Mouse (Mus musculus) natural killer cell, adult 2 months (primary cell): Measurements from ENCODE around the gene Cabin1.

Source experiments
- DNase-seq, 2 experiments: peaks; one replicate each; pipeline ENCODE4 v3.0.0; 2022; ENCODE audit warnings: low spot score in 2 of 2

Cabin1 gene

DNA sequence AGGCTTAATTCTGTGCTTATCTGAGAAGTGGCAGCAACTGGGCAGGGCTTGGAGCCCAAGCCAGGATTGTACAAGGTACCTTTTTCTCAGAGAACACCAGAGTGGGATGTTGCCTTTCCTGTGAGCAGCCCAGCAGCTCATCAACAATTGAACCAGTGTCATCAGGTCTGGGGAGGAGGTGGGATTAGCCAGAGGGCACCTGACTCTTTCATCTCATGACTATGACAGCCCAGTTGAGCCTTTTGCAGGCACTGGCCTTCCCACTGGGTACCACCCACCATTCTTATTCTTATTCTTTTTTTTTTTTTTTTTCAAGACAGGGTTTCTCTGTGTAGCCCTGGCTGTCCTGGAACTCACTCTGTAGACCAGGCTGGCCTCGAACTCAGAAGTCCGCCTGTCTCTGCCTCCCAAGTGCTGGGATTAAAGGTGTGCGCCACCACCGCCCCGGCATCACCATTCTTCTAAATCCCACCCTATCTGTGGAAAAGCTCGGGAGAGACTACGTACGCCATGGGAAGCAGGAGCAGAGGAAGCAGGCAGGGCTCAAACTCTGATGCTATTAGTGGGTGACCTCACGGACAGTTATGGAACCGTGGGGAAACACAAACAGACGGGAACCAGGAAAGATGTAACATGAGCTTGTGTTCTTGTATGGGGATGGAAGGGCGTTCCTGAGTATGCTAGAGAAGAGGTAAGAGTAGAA, 127.9 kb downstream of the Cabin1 start:
- no peak for DNase-seq

DNA sequence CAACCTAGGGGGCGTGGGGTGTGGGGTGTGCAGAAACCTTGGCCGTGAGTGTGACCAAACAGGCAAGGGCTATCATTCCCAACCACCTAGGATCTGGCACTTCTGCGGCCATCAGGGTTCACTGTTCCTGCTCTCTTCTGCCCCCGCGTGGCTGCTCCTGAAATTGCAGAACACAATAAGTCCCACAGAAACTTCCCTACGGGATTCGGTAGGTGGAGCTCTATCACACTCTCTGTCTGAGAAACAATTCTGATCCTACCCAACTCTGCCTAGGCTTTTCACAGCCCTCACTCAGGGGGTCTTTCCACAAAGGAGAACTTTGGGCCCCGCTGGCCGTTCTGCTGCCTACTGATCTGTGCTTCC, 128.5 kb downstream of the Cabin1 start:
- DNase-seq = peak; percentile 54 to 69

DNA sequence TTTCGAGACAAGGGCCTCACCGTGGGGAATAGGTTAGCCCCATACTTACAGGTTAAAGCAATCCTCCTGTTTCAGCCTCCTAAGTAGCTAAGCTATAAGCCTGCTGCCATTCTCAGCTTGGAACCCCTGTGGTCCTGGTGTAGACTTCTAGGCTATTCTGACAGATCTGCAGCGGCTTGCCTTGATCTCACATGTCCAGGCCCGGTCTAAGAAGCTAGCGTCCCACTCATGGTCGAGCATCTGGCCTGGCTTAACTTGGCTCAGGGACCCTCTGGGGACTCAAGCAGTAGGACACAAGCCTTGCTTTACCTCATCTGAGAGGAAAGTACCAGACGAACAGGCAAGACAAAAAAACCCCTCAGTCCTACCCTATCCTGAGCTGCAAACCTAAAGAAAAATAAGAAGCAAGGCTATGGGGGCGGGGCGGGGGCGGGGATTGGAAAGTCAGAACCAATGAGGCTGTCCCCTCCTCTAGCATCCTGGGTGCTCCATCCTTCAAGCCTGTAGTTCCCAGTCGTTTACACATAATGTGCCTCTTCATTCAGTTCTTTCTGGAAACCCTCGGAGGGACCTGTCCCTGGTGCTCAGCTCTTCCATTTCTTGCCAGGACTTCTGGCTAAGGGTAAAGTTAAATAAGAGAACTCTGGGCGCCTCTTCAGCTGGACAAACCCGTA, 129.0 kb downstream of the Cabin1 start:
- DNase-seq = no peak

DNA sequence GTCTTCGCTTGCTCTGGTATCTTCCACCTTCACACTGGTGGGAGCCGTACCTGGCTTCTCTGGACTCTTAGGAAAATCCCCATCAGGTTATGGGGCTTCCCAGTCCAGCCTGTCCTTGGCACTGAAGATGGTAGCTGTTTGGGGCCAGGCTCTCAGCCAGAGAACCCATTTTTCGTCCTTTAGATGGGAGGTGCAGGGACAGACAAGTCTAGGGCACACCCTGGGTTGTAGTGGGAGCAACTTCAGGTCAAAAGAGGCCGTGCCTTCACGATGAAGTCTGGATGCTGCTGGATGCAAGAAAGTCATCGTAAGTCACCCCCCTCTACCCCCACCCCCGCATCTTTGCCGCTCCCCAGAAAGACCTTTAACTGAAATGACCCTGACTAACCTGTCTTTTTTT, 129.5 kb downstream of the Cabin1 start:
- no peak for DNase-seq

DNA sequence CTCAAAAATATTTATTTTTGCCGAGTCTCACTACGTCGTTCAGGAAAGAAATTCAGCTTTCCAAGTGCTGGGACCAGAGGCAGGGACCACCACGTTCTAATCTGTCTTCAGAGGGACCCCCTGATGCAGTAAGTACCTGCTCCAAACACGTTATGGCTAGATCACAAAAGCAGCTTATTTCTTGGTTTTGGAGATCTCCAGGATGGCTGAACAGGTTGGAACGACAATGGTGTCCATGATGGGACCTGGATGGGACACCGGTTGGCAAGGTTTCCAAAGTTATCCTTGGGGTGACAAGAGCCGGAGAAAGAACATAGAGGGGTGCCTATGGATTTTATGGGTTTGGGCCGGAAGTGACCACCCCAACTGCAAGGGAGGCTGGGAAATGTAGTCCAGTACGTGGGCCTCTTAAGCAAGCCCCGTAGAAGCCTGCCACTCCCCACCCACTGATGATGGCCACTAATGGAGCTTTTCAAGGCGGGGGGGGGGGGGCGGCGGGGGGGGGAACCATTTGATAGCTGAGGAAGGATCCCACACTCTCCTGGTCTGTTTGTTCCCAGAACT, 130.5 kb downstream of the Cabin1 start:
- DNase-seq = no peak

DNA sequence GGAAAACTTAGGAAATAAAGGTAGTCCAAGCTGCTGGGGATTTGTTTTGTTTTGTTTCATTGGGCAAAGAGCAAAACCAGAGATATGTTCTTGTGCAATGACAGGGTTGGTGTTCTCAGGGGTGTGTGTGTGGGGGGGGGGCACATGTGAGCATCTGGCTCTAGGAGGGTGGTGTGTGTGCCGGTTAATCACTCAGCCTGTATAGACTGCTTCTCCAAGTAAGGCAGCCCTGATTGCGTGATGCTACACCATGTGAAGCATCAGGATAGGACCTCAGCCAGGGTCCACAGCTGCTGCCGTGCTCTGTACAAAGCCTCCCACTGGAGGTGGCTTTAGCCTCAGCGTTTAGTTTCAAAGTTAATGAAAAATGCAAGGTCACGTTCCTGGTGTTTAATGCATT, 131.1 kb downstream of the Cabin1 start:
- no peak for DNase-seq

DNA sequence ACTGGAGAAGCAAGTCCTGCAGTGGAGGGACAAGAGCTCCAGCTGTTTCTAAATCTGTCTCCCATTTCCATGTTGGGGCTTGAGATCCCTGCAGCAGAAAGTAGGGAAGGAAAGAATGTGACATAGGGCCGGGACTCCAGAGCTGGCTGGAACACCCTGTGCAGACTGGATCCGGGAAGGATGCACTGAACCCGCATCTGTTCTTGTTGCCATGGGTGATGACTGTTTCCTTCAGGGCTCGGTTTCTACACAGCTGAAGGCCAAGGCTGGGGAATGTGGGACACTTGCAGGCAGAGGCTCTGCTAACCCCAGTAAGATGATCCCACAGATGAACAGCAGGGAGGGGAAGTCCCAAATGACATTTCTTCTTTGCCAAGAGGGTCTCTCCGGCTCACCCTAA, 131.5 kb downstream of the Cabin1 start:
- no peak for DNase-seq

DNA sequence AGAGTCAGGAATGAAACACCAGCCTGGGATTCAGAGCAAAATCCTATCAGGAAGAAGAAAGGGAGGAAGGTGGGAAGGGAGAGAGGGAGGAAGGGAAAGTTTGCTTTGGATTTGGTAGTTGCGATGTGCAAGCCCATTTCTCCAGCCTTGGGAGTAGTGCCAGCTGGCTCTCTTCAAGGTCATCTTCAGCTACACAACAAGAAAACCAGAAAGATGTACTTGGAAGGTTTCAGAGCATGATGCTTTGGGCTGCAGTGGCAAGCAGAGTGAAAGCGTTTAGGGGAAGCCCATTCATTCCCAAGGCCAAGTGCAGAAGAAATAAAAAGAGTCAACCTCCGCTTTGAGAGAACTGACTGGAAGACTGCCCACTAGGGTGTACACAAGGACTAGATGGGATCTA, 136.7 kb downstream of the Cabin1 start:
- no peak for DNase-seq

DNA sequence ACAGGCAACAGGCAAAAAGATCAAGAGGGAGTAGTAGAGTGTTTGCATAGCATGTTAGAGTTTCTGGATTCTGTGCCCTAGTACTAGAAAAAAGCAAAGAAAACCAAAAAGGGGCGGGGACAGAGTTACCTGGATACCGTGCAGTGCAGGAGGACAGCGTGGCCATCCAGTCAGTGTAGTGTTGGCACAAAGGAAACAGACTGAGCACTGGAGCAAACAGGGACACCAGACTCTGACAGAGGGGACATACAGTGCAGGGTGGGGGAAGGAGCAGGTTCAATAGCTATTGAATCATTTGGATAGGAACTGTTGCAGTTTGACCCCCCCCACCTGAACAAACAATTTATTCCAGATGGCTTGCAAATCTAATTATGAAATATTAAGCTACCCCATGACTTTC, 137.2 kb downstream of the Cabin1 start:
- DNase-seq = no peak

DNA sequence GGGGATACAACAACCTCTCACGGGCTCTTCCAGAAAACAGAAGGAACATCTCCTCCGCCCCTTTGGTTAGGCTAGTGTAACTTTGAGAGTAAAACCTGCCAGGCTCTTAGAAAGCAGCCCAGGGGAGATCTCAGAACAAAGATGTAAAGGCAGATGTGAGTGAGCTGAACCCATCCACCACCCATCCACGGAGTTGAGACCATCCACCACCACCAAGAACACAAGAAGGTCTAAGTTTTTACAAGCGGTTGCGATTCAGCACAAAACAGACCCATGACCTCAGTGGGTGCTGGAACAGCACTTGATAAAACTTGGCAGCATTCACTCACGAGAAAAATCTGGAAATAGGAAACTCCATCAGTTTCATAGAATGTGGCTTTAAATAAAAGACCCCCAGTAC, 138.2 kb downstream of the Cabin1 start:
- DNase-seq = no peak

DNA sequence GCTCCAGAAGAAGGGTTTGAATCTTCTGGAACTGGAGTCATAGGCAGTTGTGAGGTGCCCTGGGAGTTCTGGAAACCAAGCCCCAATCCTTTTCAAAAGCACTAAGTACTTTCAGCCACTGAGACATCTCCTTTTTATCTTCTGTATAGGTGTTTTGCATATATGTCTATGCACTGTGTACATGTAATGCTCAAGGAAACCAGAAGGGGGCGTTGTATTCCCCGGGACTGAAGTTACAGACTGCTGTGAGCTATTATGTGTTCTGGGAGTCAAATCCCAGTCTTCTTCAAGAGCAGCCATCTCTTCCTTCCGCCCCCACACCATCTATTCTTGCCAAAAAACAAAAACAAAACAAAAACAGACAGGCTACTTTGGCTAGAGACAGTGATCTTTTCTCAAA, 143.3 kb downstream of the Cabin1 start:
- no peak for DNase-seq

DNA sequence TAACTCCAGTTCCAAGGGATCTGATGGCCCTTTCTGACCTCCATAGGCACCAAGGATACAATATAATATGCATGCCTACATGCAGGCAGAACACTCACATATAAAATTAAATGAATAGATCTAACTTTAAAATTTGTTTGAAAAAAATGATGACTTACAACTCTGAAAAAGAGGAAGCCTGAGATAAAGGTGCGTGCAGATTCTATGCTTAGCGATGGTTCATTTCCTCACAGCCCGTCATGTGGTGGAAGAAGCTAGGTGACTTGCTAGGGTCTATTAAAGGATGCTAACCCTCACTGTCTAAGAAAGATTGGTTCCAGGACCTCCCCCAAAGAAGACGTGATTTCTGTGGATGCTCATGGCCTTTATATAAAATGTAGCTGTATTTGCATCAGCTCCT, 148.1 kb downstream of the Cabin1 start:
- no peak for DNase-seq

DNA sequence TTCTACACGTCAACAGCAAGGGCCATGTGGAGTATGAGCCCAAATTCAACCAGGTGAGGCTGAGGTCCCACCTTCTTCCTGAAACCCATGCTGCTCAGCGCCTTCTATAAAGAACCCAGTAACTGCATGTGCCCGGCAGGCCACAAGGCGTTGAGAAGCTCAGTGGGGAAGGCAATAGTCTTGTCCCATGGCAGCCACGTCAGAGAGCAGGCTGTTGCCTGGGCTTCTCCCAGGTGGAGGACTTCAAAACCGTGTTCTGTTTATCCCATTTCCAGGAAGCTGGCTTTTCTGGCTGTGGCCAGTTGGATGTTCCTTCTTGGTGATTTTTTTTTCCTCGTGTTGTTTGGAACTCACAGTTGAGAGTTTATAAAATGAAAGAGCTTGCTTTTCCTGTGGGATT, 153.7 kb downstream of the Cabin1 start:
- DNase-seq = no peak

DNA sequence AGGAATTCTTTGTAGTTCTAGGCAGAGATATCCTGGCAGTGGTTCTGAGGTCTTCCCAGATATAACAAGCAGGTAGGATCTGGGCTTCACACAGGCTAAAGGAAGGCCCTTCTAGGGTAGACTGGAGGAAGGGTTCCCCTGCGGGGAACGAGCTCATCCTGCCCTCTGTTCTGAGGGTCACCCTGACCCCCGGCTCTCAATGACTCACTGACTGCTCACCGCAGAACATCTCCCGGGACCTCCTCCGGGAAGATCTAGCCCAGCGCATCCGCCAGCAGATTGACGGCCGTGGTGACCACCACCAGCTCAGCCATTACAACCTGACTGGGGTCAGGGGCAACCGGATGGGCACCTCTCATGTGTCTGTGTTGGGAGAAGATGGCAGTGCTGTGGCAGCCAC, 155.2 kb downstream of the Cabin1 start:
- no peak for DNase-seq

DNA sequence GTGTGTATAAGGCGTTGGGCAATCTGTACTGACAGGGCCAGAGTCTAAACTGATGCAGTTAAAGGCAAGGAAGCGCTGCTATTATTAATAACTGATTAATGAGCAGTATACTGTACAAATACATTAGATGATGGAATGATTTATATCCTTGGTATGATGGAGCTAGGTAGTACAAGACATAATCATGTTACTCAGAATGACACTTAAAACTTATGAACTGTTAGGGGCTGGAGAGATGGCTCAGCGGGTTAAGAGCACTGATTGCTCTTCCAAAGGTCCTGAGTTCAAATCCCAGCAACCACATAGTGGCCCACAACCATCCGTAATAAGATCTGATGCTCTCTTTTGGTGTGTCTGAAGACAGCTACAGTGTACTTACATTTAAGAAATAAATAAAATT, 156.9 kb downstream of the Cabin1 start:
- no peak for DNase-seq

DNA sequence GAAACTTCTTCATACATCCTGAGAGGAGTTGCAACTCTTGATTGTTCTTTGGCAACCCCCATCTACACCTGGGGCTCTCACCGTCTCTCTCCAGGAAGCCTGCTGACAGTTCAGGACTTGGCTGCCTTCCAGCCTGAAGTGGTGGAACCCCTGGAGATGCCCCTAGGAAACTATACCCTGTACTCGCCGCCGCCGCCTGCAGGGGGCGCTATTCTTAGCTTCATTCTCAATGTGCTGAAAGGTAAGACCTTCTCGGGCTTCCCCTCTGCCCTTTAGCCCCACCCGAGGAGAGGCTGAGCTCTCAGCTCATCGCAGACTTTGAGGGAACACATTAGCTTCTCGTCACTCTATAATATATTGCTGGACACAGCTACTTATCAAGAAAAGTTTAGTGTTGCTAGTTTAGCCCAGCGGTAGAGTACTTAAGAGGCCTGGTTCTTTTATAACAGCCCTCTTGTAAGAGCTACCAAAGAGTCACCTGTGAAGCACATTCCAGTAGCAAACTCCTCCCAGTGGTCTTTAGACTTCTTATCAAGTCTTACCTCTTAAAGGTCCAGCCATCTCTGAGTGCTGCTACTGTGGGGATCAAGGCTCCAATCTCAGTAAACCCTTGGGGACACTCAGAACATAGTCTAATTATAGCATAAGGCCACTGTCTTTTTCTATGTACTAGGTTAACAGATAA, 158.8 kb downstream of the Cabin1 start:
- peak in 1 of 2 experiments; percentile 29 for DNase-seq

DNA sequence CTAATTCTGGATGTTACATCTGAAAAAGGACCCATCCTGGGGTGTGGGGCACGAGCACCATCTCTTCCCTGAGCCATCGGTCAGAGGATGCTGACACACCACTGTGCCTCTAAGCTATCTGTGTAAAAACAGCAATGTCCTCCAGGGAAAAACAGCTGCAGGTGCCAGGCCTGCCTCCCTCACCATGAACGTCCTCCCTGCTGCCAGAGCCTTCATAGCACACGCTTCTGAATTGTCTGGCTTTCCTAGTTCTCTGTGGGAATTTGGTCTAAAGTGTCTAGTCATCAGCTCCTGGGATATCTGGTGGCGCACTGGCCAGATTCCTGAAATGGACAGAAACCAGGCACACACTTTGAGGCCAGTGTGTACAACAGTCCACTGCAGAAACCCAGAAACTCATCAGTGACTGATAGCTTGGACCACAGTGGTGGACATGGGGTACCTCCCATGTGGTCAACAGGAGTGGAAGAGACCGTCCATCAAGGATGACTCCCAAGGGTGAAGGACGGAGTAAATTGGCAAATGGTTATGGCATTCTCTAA, 163.9 kb downstream of the Cabin1 start:
- DNase-seq = no peak
